ENCODE assay signal across 16 mouse cellular contexts in the genomic region with DNA sequence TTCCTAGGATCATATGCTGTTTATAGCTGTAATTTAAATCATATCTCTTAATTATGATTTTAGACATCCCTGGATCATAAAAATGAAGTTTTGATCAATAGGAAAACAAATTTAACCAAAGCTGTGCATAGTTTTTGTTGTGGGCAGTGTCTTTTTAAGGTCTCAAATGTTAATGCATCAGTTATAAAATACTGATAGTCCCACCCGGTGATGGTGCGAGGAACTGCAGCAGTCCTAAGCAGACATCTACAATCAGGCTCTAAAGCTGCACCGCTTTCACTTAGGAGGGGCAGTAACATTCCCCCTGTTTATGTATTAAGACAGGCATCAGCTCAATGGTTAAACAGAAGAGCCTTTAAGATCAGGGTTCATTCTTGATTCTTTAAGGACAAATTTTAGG. TPM values are rescaled to one million over a fixed set of nuclear protein-coding genes. Genes with fewer than 3 reads are reported as not detected.
DNase-seq lines count a peak whose midpoint lies in the region; ATAC-seq and TF ChIP-seq lines count a peak whose summit lies in the region.
"Had no signal": no experiment of that assay in that cellular context is flagged by ENCODE, and none has a peak within 500 bp of the region (broad histone marks: within the 10 kb centered on the region; RNA-seq: fewer than 3 reads in every experiment).

No protein-coding gene starts in this region.

- ATAC-seq in activated CD4-positive, CD25-positive, alpha-beta regulatory T cell, adult 4 months = no peak
- ATAC-seq: forebrain, embryonic 13.5 days; hindbrain, embryonic 16.5 days; midbrain, embryonic 16.5 days had no signal

- WGBS in kidney, adult 2 months = 69% methylated on average over 3 of the region's 3 CpGs

- H3K4me3 ChIP-seq in kidney, adult 2 months (ENCODE audit: insufficient read depth, low read depth, low read length) = no peak overlapping the region
- H3K4me3 ChIP-seq: forebrain, embryonic 13.5 days had no signal

- H3K27me3 ChIP-seq in kidney, adult 2 months (replicated peaks; ENCODE audit: control insufficient read depth, insufficient read depth, low read length) = no peaks in the 10 kb centered on the region
- H3K27me3 ChIP-seq: forebrain, embryonic 13.5 days had no signal

- H3K4me1 ChIP-seq in kidney, adult 2 months (ENCODE audit: control insufficient read depth, insufficient read depth, low read length) = 0 out of 2 replicates have a peak, but pooled peaks cover 3% of the 10 kb centered on the region
- H3K4me1 ChIP-seq: forebrain, embryonic 13.5 days had no signal

- peaks cover 1% of the 10 kb centered on the region for H3K36me3 ChIP-seq in kidney, adult 2 months (ENCODE audit: control insufficient read depth, insufficient read depth, low read length)

- TF ChIP-seq CTCF in kidney, adult 2 months (conservative IDR thresholded peaks at IDR 0.05; ENCODE audit: insufficient read depth, insufficient read length, low read depth, low read length) = 0 out of 2 replicates have a peak, but pooled peaks have one; percentile 5
- peak; percentile 26; the same call in 1 of the 2 replicates for TF ChIP-seq CTCF in brain, embryonic 14.5 days (IDR thresholded peaks at IDR 0.05; ENCODE audit: borderline replicate concordance, extremely low read depth, insufficient read depth, insufficient read length)

- TF ChIP-seq POLR2A in kidney, adult 2 months (IDR thresholded peaks at IDR 0.05; ENCODE audit: low read depth, low read length) = no peak
- no peak for TF ChIP-seq POLR2A in brain, embryonic 14.5 days (IDR thresholded peaks at IDR 0.05; ENCODE audit: borderline replicate concordance, extremely low read depth, insufficient read depth, insufficient read length, poor library complexity, severe bottlenecking)

- DNase-seq in adrenal gland, postnatal 14 days = peak; percentile 12
- DNase-seq in adrenal gland, postnatal 4 days (ENCODE audit: low spot score in 2 of 2) = no peak
- no peak for DNase-seq in kidney, adult 2 months
- DNase-seq in kidney, postnatal 25 days = no peak
- peak; percentile 44 for DNase-seq in 3T3-L1 (ENCODE audit: low read depth, low spot score)
- peak; percentile 10 for DNase-seq in brain, embryonic 14.5 days (ENCODE audit: low read depth)
- no peak for DNase-seq in left cerebral cortex, adult 8-10 months (ENCODE audit: low spot score in 2 of 2)
- DNase-seq: B cell, adult 2 months; cerebellum, adult 11 months; cerebellum, postnatal 25 days; heart, adult 18-20 months had no signal

- no peak overlapping the region for H3K27ac ChIP-seq in kidney, adult 2 months (ENCODE audit: insufficient read depth, low read depth, low read length)
- H3K27ac ChIP-seq: forebrain, embryonic 13.5 days; macrophage had no signal

RNA-seq across cellular contexts. Expression of a gene that starts 5.6 kb away (rescaled TPM):
- 22.5 and 24.3 TPM in 2 replicates for total RNA-seq in adrenal gland, postnatal 14 days (2021)
- total RNA-seq in adrenal gland, postnatal 4 days (2021) = 10 to 100 TPM; 23.2 to 25.9 TPM
- 27.0 and 30.6 TPM in 2 replicates for polyA plus RNA-seq in kidney, adult 2 months (2012; rRNA removed)
- polyA plus RNA-seq in brain, embryonic 14.5 days (2012; rRNA removed) = 30.7 and 32.6 TPM in 2 replicates
- total RNA-seq in left cerebral cortex, adult 8-10 months (2022) = 10 to 100 TPM; 13.7 to 17.6 (median 15.2) TPM
- polyA plus RNA-seq in activated CD4-positive, CD25-positive, alpha-beta regulatory T cell, adult 4 months (2017; shearing (Covaris generic)) = 10 to 100 TPM; 28.4 to 35.8 TPM

RNA-seq across cellular contexts. Expression of a gene that starts 51.1 kb away (rescaled TPM):
- 35.5 and 38.1 TPM in 2 replicates for total RNA-seq in adrenal gland, postnatal 14 days (2021)
- total RNA-seq in adrenal gland, postnatal 4 days (2021) = 10 to 100 TPM; 38.2 to 39.0 TPM
- polyA plus RNA-seq in kidney, adult 2 months (2012; rRNA removed) = 3.5 and 4.2 TPM in 2 replicates
- 64.6 and 81.7 TPM in 2 replicates for polyA plus RNA-seq in brain, embryonic 14.5 days (2012; rRNA removed)
- total RNA-seq in left cerebral cortex, adult 8-10 months (2022) = 10 to 100 TPM; 41.9 to 49.5 (median 45.9) TPM
- 10 to 100 TPM in 1 of 2 experiments, 1 to 10 TPM in 1; 8.9 to 10.1 TPM for polyA plus RNA-seq in activated CD4-positive, CD25-positive, alpha-beta regulatory T cell, adult 4 months (2017; shearing (Covaris generic))

Comparison
In these comparisons a context has a peak if more than half of its experiments do, and no peak if none do; other contexts are left out.
1. DNase-seq: peak in adrenal gland, postnatal 14 days (single experiment), 3T3-L1 (single experiment) and brain, embryonic 14.5 days (single experiment); none in adrenal gland, postnatal 4 days (0 of 2), kidney, adult 2 months (single experiment), kidney, postnatal 25 days (0 of 2) and left cerebral cortex, adult 8-10 months (0 of 2).